Mouse (Mus musculus) lung, adult 2 months (tissue): Measurements from ENCODE around the gene Pacsin3.

ENCODE experiments used
- CTCF ChIP-seq: fragments of 200-500 bp; IDR thresholded peaks from 2 replicates; pipeline ENCODE4 v1.5.1; 2011; ENCODE audit warnings: mild to moderate bottlenecking, low read length, control low read depth; ENCODE audit not compliant: insufficient read depth
- POLR2A ChIP-seq: fragments of 200-500 bp; IDR thresholded peaks from 2 replicates; pipeline ENCODE4 v1.6.1; 2011; ENCODE audit warnings: low read depth, mild to moderate bottlenecking, control low read depth, low read length, borderline replicate concordance; ENCODE audit errors: extremely low read depth

GRCm38 (mm10) chr2:91264711-91265681 lies 9.2 kb downstream of the Pacsin3 start, which contains the start of gene Arfgap2:
- TF ChIP-seq CTCF = no peak
- TF ChIP-seq POLR2A = peak; percentile 89
